ENCODE assay signal across 22 mouse cellular contexts in genomic region chr9:71317921-71318241, GRCm38 (mm10).
DNase-seq lines count a peak whose midpoint lies in the region; ATAC-seq lines count a peak whose summit lies in the region.
"Had no signal": no experiment of that assay in that cellular context is flagged by ENCODE, and none has a peak within 500 bp of the region (broad histone marks: within the 10 kb centered on the region; RNA-seq: fewer than 3 reads in every experiment).

No protein-coding gene starts in this region.

- no peak overlapping the region for H3K4me2 ChIP-seq in heart, embryonic 16.5 days (ENCODE audit: low read depth, low read length)
- H3K4me2 ChIP-seq in kidney, embryonic 16.5 days (replicated peaks; ENCODE audit: low read depth, low read length), result no peak overlapping the region
- no peak overlapping the region for H3K4me2 ChIP-seq in intestine, embryonic 16.5 days (ENCODE audit: low read depth, low read length)
- H3K4me2 ChIP-seq in stomach, embryonic 16.5 days (ENCODE audit: low read depth, low read length), result no peak overlapping the region
- H3K4me2 ChIP-seq: embryonic facial prominence, embryonic 13.5 days; forebrain, embryonic 12.5 days; heart, embryonic 15.5 days; limb, embryonic 12.5 days; liver, embryonic 13.5 days; midbrain, embryonic 13.5 days had no signal

- no peak for ATAC-seq in heart, embryonic 16.5 days (replicated peaks; ENCODE audit: extremely low read depth, insufficient read depth, low FRiP score)
- no peak for ATAC-seq in kidney, embryonic 16.5 days (ENCODE audit: low FRiP score, low TSS enrichment)
- ATAC-seq in intestine, embryonic 16.5 days, result peak; percentile 52
- peak; percentile 34; the same call in 1 of the 2 replicates for ATAC-seq in stomach, embryonic 16.5 days (ENCODE audit: insufficient read depth, low FRiP score)
- ATAC-seq: hindbrain, postnatal 0 days; midbrain, embryonic 13.5 days had no signal

- peak overlapping the region; percentile 45 for H3K27ac ChIP-seq in heart, embryonic 16.5 days (ENCODE audit: low read length)
- peak overlapping the region; percentile 41; the same call in 1 of the 2 replicates for H3K27ac ChIP-seq in kidney, embryonic 16.5 days (ENCODE audit: low read length)
- 0 out of 2 replicates have a peak overlapping the region, but pooled peaks have one; percentile 29 for H3K27ac ChIP-seq in intestine, embryonic 16.5 days (ENCODE audit: low read length)
- H3K27ac ChIP-seq in stomach, embryonic 16.5 days (ENCODE audit: low read length), result peak overlapping the region; percentile 88
- H3K27ac ChIP-seq: embryonic facial prominence, embryonic 13.5 days; forebrain, embryonic 12.5 days; hindbrain, postnatal 0 days; limb, embryonic 12.5 days; liver, embryonic 13.5 days; midbrain, embryonic 13.5 days had no signal

- H3K27me3 ChIP-seq in heart, embryonic 16.5 days (ENCODE audit: control insufficient read depth, insufficient read depth, low read length), result 0 out of 2 replicates have a peak, but pooled peaks cover 1% of the 10 kb centered on the region
- no peaks in the 10 kb centered on the region for H3K27me3 ChIP-seq in kidney, embryonic 16.5 days (ENCODE audit: insufficient read depth, low read length)
- H3K27me3 ChIP-seq in intestine, embryonic 16.5 days (replicated peaks; ENCODE audit: control insufficient read depth, insufficient read depth, low read length), result no peaks in the 10 kb centered on the region
- H3K27me3 ChIP-seq in stomach, embryonic 16.5 days (ENCODE audit: control insufficient read depth, insufficient read depth, low read length), result no peaks in the 10 kb centered on the region
- H3K27me3 ChIP-seq: embryonic facial prominence, embryonic 13.5 days; forebrain, embryonic 12.5 days; heart, embryonic 15.5 days; liver, embryonic 13.5 days; midbrain, embryonic 13.5 days had no signal

- WGBS in heart, embryonic 16.5 days, result 76% methylated on average over 3 of the region's 3 CpGs
- WGBS in kidney, embryonic 16.5 days, result 54% methylated on average over 3 of the region's 3 CpGs
- WGBS in intestine, embryonic 16.5 days, result 46% methylated on average over 3 of the region's 3 CpGs
- WGBS in stomach, embryonic 16.5 days, result 44% methylated on average over 3 of the region's 3 CpGs

- H3K4me3 ChIP-seq in heart, embryonic 16.5 days (ENCODE audit: low read length), result no peak overlapping the region
- H3K4me3 ChIP-seq in kidney, embryonic 16.5 days (ENCODE audit: low read length), result no peak overlapping the region
- H3K4me3 ChIP-seq in intestine, embryonic 16.5 days (ENCODE audit: low read length), result no peak overlapping the region
- H3K4me3 ChIP-seq in stomach, embryonic 16.5 days (replicated peaks; ENCODE audit: low read length), result no peak overlapping the region
- H3K4me3 ChIP-seq: embryonic facial prominence, embryonic 13.5 days; erythroblast, embryonic 14.5 days; forebrain, embryonic 12.5 days; heart, embryonic 15.5 days; limb, embryonic 12.5 days; liver, embryonic 13.5 days; megakaryocyte, embryonic 14.5 days; midbrain, embryonic 13.5 days had no signal

- DNase-seq in heart, adult 11 months, result no peak
- DNase-seq in kidney, adult 9 months, result no peak
- DNase-seq in right cerebral cortex, adult 18-20 months, result no peak
- DNase-seq: adrenal gland, postnatal 25 days; cerebellum, adult 8-10 months; cerebellum, postnatal 36 days; embryo, embryonic 11 days; liver, embryonic 13.5 days; lung, adult 2 months; right cerebral cortex, postnatal 25 days had no signal

- no peaks in the 10 kb centered on the region for H3K9me3 ChIP-seq in heart, embryonic 16.5 days (replicated peaks; ENCODE audit: control insufficient read depth, low read length)
- no peaks in the 10 kb centered on the region for H3K9me3 ChIP-seq in kidney, embryonic 16.5 days (ENCODE audit: low read length)
- no peaks in the 10 kb centered on the region for H3K9me3 ChIP-seq in intestine, embryonic 16.5 days (ENCODE audit: control insufficient read depth, low read length)
- no peaks in the 10 kb centered on the region for H3K9me3 ChIP-seq in stomach, embryonic 16.5 days (replicated peaks; ENCODE audit: control insufficient read depth, low read length)
- H3K9me3 ChIP-seq: embryonic facial prominence, embryonic 13.5 days; forebrain, embryonic 12.5 days; heart, embryonic 15.5 days; limb, embryonic 12.5 days; liver, embryonic 13.5 days; megakaryocyte, embryonic 14.5 days; midbrain, embryonic 13.5 days had no signal

- H3K36me3 ChIP-seq in heart, embryonic 16.5 days (ENCODE audit: control insufficient read depth, insufficient read depth), result no peaks in the 10 kb centered on the region
- H3K36me3 ChIP-seq in kidney, embryonic 16.5 days (ENCODE audit: insufficient read depth, low read length), result no peaks in the 10 kb centered on the region
- no peaks in the 10 kb centered on the region for H3K36me3 ChIP-seq in intestine, embryonic 16.5 days (ENCODE audit: control insufficient read depth, insufficient read depth, low read length)
- H3K36me3 ChIP-seq in stomach, embryonic 16.5 days (ENCODE audit: control insufficient read depth, insufficient read depth, low read length), result no peaks in the 10 kb centered on the region
- H3K36me3 ChIP-seq: embryonic facial prominence, embryonic 13.5 days; forebrain, embryonic 12.5 days; heart, embryonic 15.5 days; limb, embryonic 12.5 days; liver, embryonic 13.5 days; midbrain, embryonic 13.5 days had no signal

- no peak overlapping the region for H3K9ac ChIP-seq in heart, embryonic 16.5 days (ENCODE audit: low read length)
- no peak overlapping the region for H3K9ac ChIP-seq in kidney, embryonic 16.5 days (replicated peaks; ENCODE audit: low read length)
- no peak overlapping the region for H3K9ac ChIP-seq in intestine, embryonic 16.5 days (ENCODE audit: low read depth, low read length)
- no peak overlapping the region for H3K9ac ChIP-seq in stomach, embryonic 16.5 days (ENCODE audit: low read length)
- H3K9ac ChIP-seq: embryonic facial prominence, embryonic 13.5 days; forebrain, embryonic 12.5 days; heart, embryonic 15.5 days; limb, embryonic 12.5 days; liver, embryonic 13.5 days; midbrain, embryonic 13.5 days had no signal

- peaks cover 22% of the 10 kb centered on the region for H3K4me1 ChIP-seq in heart, embryonic 16.5 days (ENCODE audit: control insufficient read depth, insufficient read depth, low read length)
- peaks cover 28% of the 10 kb centered on the region for H3K4me1 ChIP-seq in kidney, embryonic 16.5 days (ENCODE audit: insufficient read depth, low read length)
- H3K4me1 ChIP-seq in intestine, embryonic 16.5 days (ENCODE audit: control insufficient read depth, insufficient read depth, low read length), result peaks cover 4% of the 10 kb centered on the region; the same call in 1 of the 2 replicates
- peaks cover 12% of the 10 kb centered on the region for H3K4me1 ChIP-seq in stomach, embryonic 16.5 days (ENCODE audit: control insufficient read depth, insufficient read depth, low read length)
- H3K4me1 ChIP-seq: embryonic facial prominence, embryonic 13.5 days; forebrain, embryonic 12.5 days; liver, embryonic 13.5 days; megakaryocyte, embryonic 14.5 days; midbrain, embryonic 13.5 days had no signal

Comparison
In these comparisons a context has a peak if more than half of its experiments do, and no peak if none do; other contexts are left out.
1. ATAC-seq: peak in intestine, embryonic 16.5 days (single experiment) and stomach, embryonic 16.5 days (single experiment); none in heart, embryonic 16.5 days (single experiment) and kidney, embryonic 16.5 days (single experiment).
2. H3K27ac ChIP-seq: peak in every context shown above with its lines; median percentile 88 in stomach, embryonic 16.5 days; 45 in heart, embryonic 16.5 days; 41 in kidney, embryonic 16.5 days; 29 in intestine, embryonic 16.5 days.